Mouse (Mus musculus): ENCODE measurements around the gene Cd53. TPM values are rescaled to one million over a fixed set of nuclear protein-coding genes. Genes with fewer than 3 reads are reported as not detected.

Gene Cd53
- polyA plus RNA-seq (2012; ENCODE audit: low replicate concordance): 0.16 and 4.1 TPM in 2 replicates

GRCm38 (mm10) chr3:106789930-106790329, at the start of gene Cd53:
Gene Cd53 (minus strand): TSS chr3:106790149.

GRCm38 (mm10) chr3:106826187-106826586, 36.2 kb upstream of the Cd53 start, which contains the start of gene Olfr266:
Gene Olfr266 (minus strand): TSS chr3:106826287.

Other genes starting within 250 kb of the Cd53 start
- gene Dram2, start 242.4 kb downstream of the Cd53 start, polyA plus RNA-seq (2012; ENCODE audit: low replicate concordance): 0.15 and 2.9 TPM in 2 replicates
- 2.2 and 5.2 TPM in 2 replicates for gene Cept1, start 242.3 kb downstream of the Cd53 start, polyA plus RNA-seq (2012; ENCODE audit: low replicate concordance)
- 4.5 and 10.5 TPM in 2 replicates for gene Lrif1, start 105.2 kb downstream of the Cd53 start, polyA plus RNA-seq (2012; ENCODE audit: low replicate concordance)
- gene Olfr266, start 36.1 kb upstream of the Cd53 start, polyA plus RNA-seq (2012; ENCODE audit: low replicate concordance): not detected in 2 replicates
- gene Kcna3, start 246.0 kb upstream of the Cd53 start, polyA plus RNA-seq (2012; ENCODE audit: low replicate concordance): 8.2 and 14.9 TPM in 2 replicates